ENCODE assay signal across 8 mouse cellular contexts in the genomic region with DNA sequence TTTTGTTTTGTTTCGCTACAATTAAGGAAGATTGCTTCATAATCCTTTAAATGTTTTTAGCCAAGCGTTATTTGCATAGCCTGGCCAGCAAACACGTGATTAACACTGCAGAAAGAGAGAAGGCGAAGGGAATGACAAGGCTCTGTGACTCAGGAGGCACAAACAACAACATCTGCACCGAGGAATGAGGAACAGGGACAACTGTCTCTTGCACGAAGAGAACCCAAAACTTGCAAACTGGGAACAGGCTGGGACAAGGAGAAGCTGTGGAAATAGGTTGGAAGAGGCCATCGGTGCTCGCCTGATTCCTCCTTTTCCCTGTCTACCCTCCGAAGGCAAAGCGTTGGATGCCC. TPM values are rescaled to one million over a fixed set of nuclear protein-coding genes. Genes with fewer than 3 reads are reported as not detected.
DNase-seq lines count a peak whose midpoint lies in the region; ATAC-seq and TF ChIP-seq lines count a peak whose summit lies in the region.

No protein-coding gene starts in this region.

- no peak overlapping the region for H3K4me3 ChIP-seq in kidney, embryonic 15.5 days (replicated peaks)
- no peak overlapping the region for H3K4me3 ChIP-seq in embryonic fibroblast, embryonic 13.5 days (ENCODE audit: insufficient read depth, low read length)
- no peak overlapping the region for H3K4me3 ChIP-seq in limb, embryonic 13.5 days

- H3K9me3 ChIP-seq in kidney, embryonic 15.5 days (replicated peaks): no peaks in the 10 kb centered on the region
- no peaks in the 10 kb centered on the region for H3K9me3 ChIP-seq in limb, embryonic 13.5 days

- no peak overlapping the region for H3K9ac ChIP-seq in kidney, embryonic 15.5 days
- H3K9ac ChIP-seq in limb, embryonic 13.5 days: peak overlapping the region; percentile 25; the same call in 1 of the 2 replicates

- H3K4me2 ChIP-seq in kidney, embryonic 15.5 days: peak overlapping the region; percentile 44; the same call in 1 of the 2 replicates
- H3K4me2 ChIP-seq in limb, embryonic 13.5 days (replicated peaks): no peak overlapping the region

- peak; percentile 1 for DNase-seq in embryo, embryonic 10 days (ENCODE audit: low spot score)
- DNase-seq in embryo, embryonic 9.5 days (ENCODE audit: extremely low spot score): no peak
- DNase-seq in kidney, adult 11 months: no peak
- no peak for DNase-seq in frontal cortex, postnatal 10 days (ENCODE audit: low spot score in 2 of 2)
- no peak for DNase-seq in left cerebral cortex, adult 18-20 months (ENCODE audit: low spot score in 2 of 2)

- peaks cover 6% of the 10 kb centered on the region; the same call in 1 of the 2 replicates for H3K36me3 ChIP-seq in kidney, embryonic 15.5 days
- 0 out of 2 replicates have a peak, but pooled peaks cover 20% of the 10 kb centered on the region for H3K36me3 ChIP-seq in limb, embryonic 13.5 days

- peaks cover 87% of the 10 kb centered on the region for H3K4me1 ChIP-seq in kidney, embryonic 15.5 days
- H3K4me1 ChIP-seq in embryonic fibroblast, embryonic 13.5 days (ENCODE audit: control insufficient read depth, insufficient read depth, low read length): peaks cover 35% of the 10 kb centered on the region
- peaks cover 79% of the 10 kb centered on the region for H3K4me1 ChIP-seq in limb, embryonic 13.5 days

- no peak for TF ChIP-seq POLR2A in embryonic fibroblast, embryonic 13.5 days (IDR thresholded peaks at IDR 0.05; ENCODE audit: low read depth, low read length)

- H3K27me3 ChIP-seq in kidney, embryonic 15.5 days: no peaks in the 10 kb centered on the region
- no peaks in the 10 kb centered on the region for H3K27me3 ChIP-seq in limb, embryonic 13.5 days

- TF ChIP-seq CTCF in embryonic fibroblast, embryonic 13.5 days (IDR thresholded peaks at IDR 0.05; ENCODE audit: borderline replicate concordance, insufficient read depth, low read length): no peak

- H3K27ac ChIP-seq in kidney, embryonic 15.5 days: peak overlapping the region; percentile 70
- H3K27ac ChIP-seq in embryonic fibroblast, embryonic 13.5 days (ENCODE audit: insufficient read depth, low read length): peak overlapping the region; percentile 81
- no peak overlapping the region for H3K27ac ChIP-seq in limb, embryonic 13.5 days

- no peak for ATAC-seq in kidney, embryonic 15.5 days (replicated peaks; ENCODE audit: low FRiP score)
- no peak for ATAC-seq in limb, embryonic 13.5 days (ENCODE audit: low FRiP score, low read depth)

- WGBS in kidney, embryonic 15.5 days: 67% methylated on average over 10 of the region's 10 CpGs
- 69% methylated on average over 10 of the region's 10 CpGs for WGBS in limb, embryonic 13.5 days

RNA-seq across cellular contexts. Expression of a gene that starts 47.1 kb away (rescaled TPM):
- 28.3 and 30.3 TPM in 2 replicates for polyA plus RNA-seq in kidney, embryonic 15.5 days (2015; fragmentation: Nextera tagmentation; extraction: Ambion mirVana)
- 195 and 437 TPM in 2 replicates for polyA plus RNA-seq in embryonic fibroblast, embryonic 13.5 days (2011; ENCODE audit: insufficient read length, low read depth, missing spikeins)
- 88.7 and 108 TPM in 2 replicates for polyA plus RNA-seq in limb, embryonic 13.5 days (2015; fragmentation: Nextera tagmentation; extraction: Ambion mirVana)
- under 1 TPM; 0.09 to 0.16 TPM for total RNA-seq in left cerebral cortex, adult 18-20 months (2021)
